Mouse (Mus musculus): ENCODE measurements at regions not wholly inside any gene's neighbourhood (a gene's known extent, or its start where the extent isn't known, plus 50 kb on each side); places are given as distances from the start of the nearest gene placed in this dataset.

GRCm38 (mm10) chr6:122394160-122394559 is 53.8 kb upstream of the Phc1 start:
- intact Hi-C loops (cut with DNase I) = loop anchor here (5.0 kb wide), 2 partner anchors 57 to 142 kb away; no protein-coding TSS in a partner anchor
- no peak for DNase-seq

GRCm38 (mm10) chr6:122393231-122393881 is 53.0 kb upstream of the Phc1 start:
- no peak for DNase-seq
- intact Hi-C loops (cut with DNase I) = loop anchor here (5.0 kb wide), 2 partner anchors 56 to 141 kb away; no protein-coding TSS in a partner anchor

- intact Hi-C loops (cut with DNase I) = loop anchor here (5.0 kb wide), 2 partner anchors 55 to 140 kb away; no protein-coding TSS in a partner anchor
- DNase-seq = peak; percentile 80
These were observed 51.6 kb upstream of the Phc1 start for GRCm38 (mm10) chr6:122391725-122392667.

- intact Hi-C loops (cut with DNase I) = loop anchor here (5.0 kb wide), 2 partner anchors 54 to 139 kb away; no protein-coding TSS in a partner anchor
- DNase-seq = no peak
These were observed 50.8 kb upstream of the Phc1 start for GRCm38 (mm10) chr6:122391126-122391525.

GRCm38 (mm10) chr6:122390720-122391119 is 50.4 kb upstream of the Phc1 start:
- DNase-seq = no peak
- intact Hi-C loops (cut with DNase I) = loop anchor here (5.0 kb wide), 2 partner anchors 53 to 138 kb away; no protein-coding TSS in a partner anchor
